Mouse (Mus musculus): Measurements from ENCODE around the gene Itpkb. TPM values are rescaled to one million over a fixed set of nuclear protein-coding genes. Genes with fewer than 3 reads are reported as not detected.

The Itpkb gene
- total RNA-seq, 1 experiment, result 3.3 TPM

DNA sequence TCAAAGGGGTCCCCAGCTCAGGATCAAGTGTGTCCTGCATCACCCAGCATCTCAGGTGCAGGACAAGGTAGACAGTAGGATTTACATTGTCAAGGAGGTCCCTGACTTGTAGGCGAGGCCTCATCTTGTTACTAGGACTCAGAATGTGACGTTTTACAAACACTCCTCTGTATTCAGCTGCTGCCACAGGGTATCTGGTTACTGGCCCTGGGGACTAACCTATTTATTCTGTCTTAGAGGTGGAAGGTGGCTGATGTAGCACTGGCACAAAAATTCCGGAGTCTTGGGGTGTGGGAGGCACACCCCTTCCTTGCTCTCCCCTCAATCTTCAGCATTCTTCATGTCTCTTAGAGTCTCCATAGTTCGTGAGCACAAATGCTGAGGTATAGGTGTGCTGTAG lies 16.8 kb downstream of the Itpkb start:
- H3K27ac ChIP-seq (ENCODE audit: insufficient read depth, low read depth, low read length, poor library complexity, severe bottlenecking), result no peak overlapping the region
- in situ Hi-C loops (cut with MboI; ENCODE audit: low sequenced_read_pairs in 2 of 2, unreplicated experiment in 2 of 2), result no loop called here
- H3K4me1 ChIP-seq (ENCODE audit: control insufficient read depth in 2 of 2, insufficient read depth in 2 of 2, low read length in 2 of 2, poor library complexity in 1 of 2), result no peaks in the 10 kb centered on the region

GRCm38 (mm10) chr1:180347907-180348306 lies 17.6 kb downstream of the Itpkb start:
- Histone ChIP-seq H3K9me3 (ENCODE audit: control insufficient read depth, insufficient read depth, low read depth, low read length) (no peaks in the 10 kb centered on the region), H3K4me3 (ENCODE audit: insufficient read depth in 1 of 2, low read depth in 1 of 2, low read length in 2 of 2, poor library complexity in 1 of 2, severe bottlenecking in 1 of 2) (no peak overlapping the region), H3K27ac (ENCODE audit: insufficient read depth, low read depth, low read length, poor library complexity, severe bottlenecking) (no peak overlapping the region), H3K4me1 (ENCODE audit: control insufficient read depth in 2 of 2, insufficient read depth in 2 of 2, low read length in 2 of 2, poor library complexity in 1 of 2) (no peaks in the 10 kb centered on the region), H3K9ac (ENCODE audit: insufficient read depth, low read depth, low read length, poor library complexity, severe bottlenecking) (no peak overlapping the region), H3K36me3 (ENCODE audit: control insufficient read depth, insufficient read depth, low read length, poor library complexity, severe bottlenecking) (no peaks in the 10 kb centered on the region)
- in situ Hi-C loops (cut with MboI; ENCODE audit: low sequenced_read_pairs in 2 of 2, unreplicated experiment in 2 of 2), result no loop called here
- TF ChIP-seq ZC3H11A (IDR thresholded peaks at IDR 0.05; ENCODE audit: borderline replicate concordance, low read depth, low read length) (no peak), CHD2 (IDR thresholded peaks at IDR 0.05; ENCODE audit: low read depth, low read length) (no peak), HCFC1 (IDR thresholded peaks at IDR 0.05; ENCODE audit: borderline replicate concordance, insufficient read depth, low read length) (no peak), ZNF384 (IDR thresholded peaks at IDR 0.05; ENCODE audit: low read depth, low read length) (no peak), MAFK (IDR thresholded peaks at IDR 0.05; ENCODE audit: insufficient read depth, low read depth, low read length) (no peak)
- DNase-seq (ENCODE audit: low read depth, low spot score), result no peak

More for the DNA sequence above, 16.8 kb downstream of the Itpkb start:
- Histone ChIP-seq H3K36me3 (ENCODE audit: control insufficient read depth, insufficient read depth, low read length, poor library complexity, severe bottlenecking) (no peaks in the 10 kb centered on the region), H3K9ac (ENCODE audit: insufficient read depth, low read depth, low read length, poor library complexity, severe bottlenecking) (no peak overlapping the region), H3K9me3 (ENCODE audit: control insufficient read depth, insufficient read depth, low read depth, low read length) (no peaks in the 10 kb centered on the region), H3K4me3 (ENCODE audit: insufficient read depth in 1 of 2, low read depth in 1 of 2, low read length in 2 of 2, poor library complexity in 1 of 2, severe bottlenecking in 1 of 2) (no peak overlapping the region)
- no peak for DNase-seq (ENCODE audit: low read depth, low spot score)
- TF ChIP-seq ZNF384 (IDR thresholded peaks at IDR 0.05; ENCODE audit: low read depth, low read length) (no peak), HCFC1 (IDR thresholded peaks at IDR 0.05; ENCODE audit: borderline replicate concordance, insufficient read depth, low read length) (no peak), CHD2 (IDR thresholded peaks at IDR 0.05; ENCODE audit: low read depth, low read length) (no peak), MAFK (IDR thresholded peaks at IDR 0.05; ENCODE audit: insufficient read depth, low read depth, low read length) (no peak), ZC3H11A (IDR thresholded peaks at IDR 0.05; ENCODE audit: borderline replicate concordance, low read depth, low read length) (no peak)

- Histone ChIP-seq H3K9ac (ENCODE audit: insufficient read depth, low read depth, low read length, poor library complexity, severe bottlenecking) (no peak overlapping the region), H3K36me3 (ENCODE audit: control insufficient read depth, insufficient read depth, low read length, poor library complexity, severe bottlenecking) (no peaks in the 10 kb centered on the region), H3K4me1 (ENCODE audit: control insufficient read depth in 2 of 2, insufficient read depth in 2 of 2, low read length in 2 of 2, poor library complexity in 1 of 2) (no peaks in the 10 kb centered on the region), H3K27ac (ENCODE audit: insufficient read depth, low read depth, low read length, poor library complexity, severe bottlenecking) (no peak overlapping the region), H3K9me3 (ENCODE audit: control insufficient read depth, insufficient read depth, low read depth, low read length) (no peaks in the 10 kb centered on the region), H3K4me3 (ENCODE audit: insufficient read depth in 1 of 2, low read depth in 1 of 2, low read length in 2 of 2, poor library complexity in 1 of 2, severe bottlenecking in 1 of 2) (no peak overlapping the region)
- DNase-seq (ENCODE audit: low read depth, low spot score), result no peak
- TF ChIP-seq HCFC1 (IDR thresholded peaks at IDR 0.05; ENCODE audit: borderline replicate concordance, insufficient read depth, low read length) (no peak), CHD2 (IDR thresholded peaks at IDR 0.05; ENCODE audit: low read depth, low read length) (no peak), ZNF384 (IDR thresholded peaks at IDR 0.05; ENCODE audit: low read depth, low read length) (no peak), ZC3H11A (IDR thresholded peaks at IDR 0.05; ENCODE audit: borderline replicate concordance, low read depth, low read length) (no peak), MAFK (IDR thresholded peaks at IDR 0.05; ENCODE audit: insufficient read depth, low read depth, low read length) (no peak)
- in situ Hi-C loops (cut with MboI; ENCODE audit: low sequenced_read_pairs in 2 of 2, unreplicated experiment in 2 of 2), result no loop called here
Measured at GRCm38 (mm10) chr1:180349090-180349489, 18.8 kb downstream of the Itpkb start.

GRCm38 (mm10) chr1:180352258-180352657 lies 22.0 kb downstream of the Itpkb start:
- Histone ChIP-seq H3K9me3 (ENCODE audit: control insufficient read depth, insufficient read depth, low read depth, low read length) (no peaks in the 10 kb centered on the region), H3K4me1 (ENCODE audit: control insufficient read depth in 2 of 2, insufficient read depth in 2 of 2, low read length in 2 of 2, poor library complexity in 1 of 2) (no peaks in the 10 kb centered on the region), H3K4me3 (ENCODE audit: insufficient read depth in 1 of 2, low read depth in 1 of 2, low read length in 2 of 2, poor library complexity in 1 of 2, severe bottlenecking in 1 of 2) (no peak overlapping the region), H3K27ac (ENCODE audit: insufficient read depth, low read depth, low read length, poor library complexity, severe bottlenecking) (no peak overlapping the region), H3K9ac (ENCODE audit: insufficient read depth, low read depth, low read length, poor library complexity, severe bottlenecking) (no peak overlapping the region), H3K36me3 (ENCODE audit: control insufficient read depth, insufficient read depth, low read length, poor library complexity, severe bottlenecking) (no peaks in the 10 kb centered on the region)
- in situ Hi-C loops (cut with MboI; ENCODE audit: low sequenced_read_pairs in 2 of 2, unreplicated experiment in 2 of 2), result no loop called here
- TF ChIP-seq HCFC1 (IDR thresholded peaks at IDR 0.05; ENCODE audit: borderline replicate concordance, insufficient read depth, low read length), result no peak
- no peak for TF ChIP-seq ZNF384 (IDR thresholded peaks at IDR 0.05; ENCODE audit: low read depth, low read length)
- no peak for TF ChIP-seq MAFK (IDR thresholded peaks at IDR 0.05; ENCODE audit: insufficient read depth, low read depth, low read length)
- TF ChIP-seq CHD2 (IDR thresholded peaks at IDR 0.05; ENCODE audit: low read depth, low read length), result no peak
- TF ChIP-seq ZC3H11A (IDR thresholded peaks at IDR 0.05; ENCODE audit: borderline replicate concordance, low read depth, low read length), result no peak
- DNase-seq (ENCODE audit: low read depth, low spot score), result no peak

DNA sequence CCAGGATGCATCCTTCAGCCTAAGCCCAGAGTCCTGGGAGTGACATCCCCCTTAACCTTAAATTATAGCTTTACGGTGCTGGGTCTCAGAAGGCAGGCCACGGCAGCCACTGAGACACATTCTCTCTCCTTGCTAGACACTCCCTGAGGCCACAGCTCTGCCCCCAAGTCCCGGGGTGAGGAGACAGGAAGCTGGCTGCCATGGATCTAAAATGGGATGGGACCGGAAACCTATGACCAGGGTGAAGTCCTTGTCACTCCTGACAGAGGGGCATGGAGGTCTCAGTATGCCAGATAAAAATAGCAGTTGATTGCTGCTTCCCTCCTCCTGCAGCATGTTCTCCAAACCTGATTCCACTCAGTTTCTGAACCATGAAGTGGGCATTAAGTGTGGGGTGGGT lies 23.8 kb downstream of the Itpkb start:
- no peak overlapping the region for H3K9ac ChIP-seq (ENCODE audit: insufficient read depth, low read depth, low read length, poor library complexity, severe bottlenecking)
- no peaks in the 10 kb centered on the region for H3K9me3 ChIP-seq (ENCODE audit: control insufficient read depth, insufficient read depth, low read depth, low read length)
- no peak overlapping the region for H3K27ac ChIP-seq (ENCODE audit: insufficient read depth, low read depth, low read length, poor library complexity, severe bottlenecking)
- DNase-seq (ENCODE audit: low read depth, low spot score), result no peak
- H3K4me3 ChIP-seq (ENCODE audit: insufficient read depth in 1 of 2, low read depth in 1 of 2, low read length in 2 of 2, poor library complexity in 1 of 2, severe bottlenecking in 1 of 2), result no peak overlapping the region
- no peaks in the 10 kb centered on the region for H3K36me3 ChIP-seq (ENCODE audit: control insufficient read depth, insufficient read depth, low read length, poor library complexity, severe bottlenecking)
- TF ChIP-seq MAFK (IDR thresholded peaks at IDR 0.05; ENCODE audit: insufficient read depth, low read depth, low read length) (no peak), ZC3H11A (IDR thresholded peaks at IDR 0.05; ENCODE audit: borderline replicate concordance, low read depth, low read length) (no peak), ZNF384 (IDR thresholded peaks at IDR 0.05; ENCODE audit: low read depth, low read length) (no peak), HCFC1 (IDR thresholded peaks at IDR 0.05; ENCODE audit: borderline replicate concordance, insufficient read depth, low read length) (no peak), CHD2 (IDR thresholded peaks at IDR 0.05; ENCODE audit: low read depth, low read length) (no peak)
- in situ Hi-C loops (cut with MboI; ENCODE audit: low sequenced_read_pairs in 2 of 2, unreplicated experiment in 2 of 2), result no loop called here
- H3K4me1 ChIP-seq (ENCODE audit: control insufficient read depth in 2 of 2, insufficient read depth in 2 of 2, low read length in 2 of 2, poor library complexity in 1 of 2), result no peaks in the 10 kb centered on the region
